Mouse (Mus musculus): ENCODE measurements around the gene Ppox. TPM values are rescaled to one million over a fixed set of nuclear protein-coding genes. Genes with fewer than 3 reads are reported as not detected.
A peak's percentile ranks its signal among the peaks of the same experiment; 100 is the strongest.

Ppox gene
- polyA plus RNA-seq, 1 experiment from 2014 or later: 41.4 TPM

- DNase-seq (ENCODE audit: low spot score) (no peak), ATAC-seq (no peak)
- Histone ChIP-seq H3K36me3 (ENCODE audit: control insufficient read depth, insufficient read depth, low read length) (peaks cover 70% of the 10 kb centered on the region), H3K4me3 (ENCODE audit: low read depth, low read length) (no peak overlapping the region), H3K27me3 (replicated peaks; ENCODE audit: control insufficient read depth, insufficient read depth, low read length) (no peaks in the 10 kb centered on the region), H3K4me2 (ENCODE audit: low read length) (no peak overlapping the region), H3K9ac (ENCODE audit: low read length) (no peak overlapping the region), H3K4me1 (ENCODE audit: control insufficient read depth, insufficient read depth, low read length) (peaks cover 13% of the 10 kb centered on the region), H3K9me3 (replicated peaks; ENCODE audit: control insufficient read depth, low read length) (no peaks in the 10 kb centered on the region), H3K27ac (ENCODE audit: low read depth, low read length) (no peak overlapping the region)
- 76% methylated on average over 11 of the region's 11 CpGs for WGBS
Observed at GRCm38 (mm10) chr1:171275144-171275734, 5.7 kb downstream of the Ppox start.

GRCm38 (mm10) chr1:171274171-171274570 lies 6.8 kb downstream of the Ppox start:
- Histone ChIP-seq H3K27me3 (replicated peaks; ENCODE audit: control insufficient read depth, insufficient read depth, low read length) (no peaks in the 10 kb centered on the region), H3K9me3 (replicated peaks; ENCODE audit: control insufficient read depth, low read length) (no peaks in the 10 kb centered on the region), H3K27ac (ENCODE audit: low read depth, low read length) (no peak overlapping the region), H3K36me3 (ENCODE audit: control insufficient read depth, insufficient read depth, low read length) (peaks cover 70% of the 10 kb centered on the region), H3K9ac (ENCODE audit: low read length) (no peak overlapping the region), H3K4me3 (ENCODE audit: low read depth, low read length) (no peak overlapping the region), H3K4me1 (ENCODE audit: control insufficient read depth, insufficient read depth, low read length) (peaks cover 12% of the 10 kb centered on the region; the same call in 1 of the 2 replicates), H3K4me2 (ENCODE audit: low read length) (no peak overlapping the region)
- DNase-seq (ENCODE audit: low spot score) (no peak), ATAC-seq (no peak)
- WGBS: 93% methylated on average over 12 of the region's 12 CpGs

GRCm38 (mm10) chr1:171272086-171272485 lies 8.9 kb downstream of the Ppox start:
- Histone ChIP-seq H3K4me2 (ENCODE audit: low read length) (no peak overlapping the region), H3K27ac (ENCODE audit: low read depth, low read length) (no peak overlapping the region), H3K4me1 (ENCODE audit: control insufficient read depth, insufficient read depth, low read length) (peaks cover 12% of the 10 kb centered on the region; the same call in 1 of the 2 replicates), H3K9ac (ENCODE audit: low read length) (no peak overlapping the region), H3K9me3 (replicated peaks; ENCODE audit: control insufficient read depth, low read length) (no peaks in the 10 kb centered on the region), H3K27me3 (replicated peaks; ENCODE audit: control insufficient read depth, insufficient read depth, low read length) (no peaks in the 10 kb centered on the region), H3K36me3 (ENCODE audit: control insufficient read depth, insufficient read depth, low read length) (peaks cover 53% of the 10 kb centered on the region), H3K4me3 (ENCODE audit: low read depth, low read length) (no peak overlapping the region)
- ATAC-seq (no peak), DNase-seq (ENCODE audit: low spot score) (no peak)
- WGBS: 92% methylated on average over 3 of the region's 3 CpGs

- Histone ChIP-seq H3K4me2 (ENCODE audit: low read length) (peak overlapping the region; percentile 95; the same call in 1 of the 2 replicates), H3K27ac (ENCODE audit: low read depth, low read length) (no peak overlapping the region), H3K36me3 (ENCODE audit: control insufficient read depth, insufficient read depth, low read length) (peaks cover 49% of the 10 kb centered on the region), H3K9ac (ENCODE audit: low read length) (no peak overlapping the region), H3K4me1 (ENCODE audit: control insufficient read depth, insufficient read depth, low read length) (peaks cover 12% of the 10 kb centered on the region; the same call in 1 of the 2 replicates), H3K27me3 (replicated peaks; ENCODE audit: control insufficient read depth, insufficient read depth, low read length) (no peaks in the 10 kb centered on the region), H3K9me3 (replicated peaks; ENCODE audit: control insufficient read depth, low read length) (no peaks in the 10 kb centered on the region), H3K4me3 (ENCODE audit: low read depth, low read length) (no peak overlapping the region)
- WGBS: 78% methylated on average over 10 of the region's 10 CpGs
- ATAC-seq: no peak
- no peak for DNase-seq (ENCODE audit: low spot score)
Observed at GRCm38 (mm10) chr1:171271622-171272021, 9.4 kb downstream of the Ppox start.

- ATAC-seq: no peak
- Histone ChIP-seq H3K4me3 (ENCODE audit: low read depth, low read length) (peak overlapping the region; percentile 82), H3K9ac (ENCODE audit: low read length) (peak overlapping the region; percentile 86), H3K27me3 (replicated peaks; ENCODE audit: control insufficient read depth, insufficient read depth, low read length) (no peaks in the 10 kb centered on the region), H3K36me3 (ENCODE audit: control insufficient read depth, insufficient read depth, low read length) (peaks cover 44% of the 10 kb centered on the region), H3K27ac (ENCODE audit: low read depth, low read length) (no peak overlapping the region), H3K4me2 (ENCODE audit: low read length) (peak overlapping the region; percentile 95), H3K4me1 (ENCODE audit: control insufficient read depth, insufficient read depth, low read length) (peaks cover 12% of the 10 kb centered on the region; the same call in 1 of the 2 replicates), H3K9me3 (replicated peaks; ENCODE audit: control insufficient read depth, low read length) (no peaks in the 10 kb centered on the region)
- DNase-seq (ENCODE audit: low spot score): no peak
- WGBS: 57% methylated on average over 9 of the region's 9 CpGs
Observed at GRCm38 (mm10) chr1:171271196-171271595, 9.8 kb downstream of the Ppox start.

GRCm38 (mm10) chr1:171270573-171270900 lies 10.4 kb downstream of the Ppox start:
- no peak for DNase-seq (ENCODE audit: low spot score)
- under 1% methylated on average over 19 of the region's 19 CpGs for WGBS

GRCm38 (mm10) chr1:171269848-171270572 lies 11.0 kb downstream of the Ppox start, which contains the start of gene B4galt3:
Gene B4galt3 (plus strand): TSS chr1:171270328.
- H3K9ac ChIP-seq (ENCODE audit: low read length): peak within 1 kb of the TSS; percentile 86
- 4% methylated on average over 36 of the region's 36 CpGs for WGBS
- peak; percentile 93 for DNase-seq (ENCODE audit: low spot score)
- peaks cover 33% of the 10 kb centered on the region for H3K36me3 ChIP-seq (ENCODE audit: control insufficient read depth, insufficient read depth, low read length)
- H3K9me3 ChIP-seq (replicated peaks; ENCODE audit: control insufficient read depth, low read length): no peaks in the 10 kb centered on the region
- peak within 1 kb of the TSS; percentile 82 for H3K4me3 ChIP-seq (ENCODE audit: low read depth, low read length)
- no peaks in the 10 kb centered on the region for H3K27me3 ChIP-seq (replicated peaks; ENCODE audit: control insufficient read depth, insufficient read depth, low read length)
- H3K4me1 ChIP-seq (ENCODE audit: control insufficient read depth, insufficient read depth, low read length): peaks cover 12% of the 10 kb centered on the region; the same call in 1 of the 2 replicates
- ATAC-seq: peak; percentile 98
- peak within 1 kb of the TSS; percentile 95 for H3K4me2 ChIP-seq (ENCODE audit: low read length)
- peak within 1 kb of the TSS; percentile 58; the same call in 1 of the 2 replicates for H3K27ac ChIP-seq (ENCODE audit: low read depth, low read length)

More at GRCm38 (mm10) chr1:171270573-171270900, 10.4 kb downstream of the Ppox start:
- peaks cover 12% of the 10 kb centered on the region; the same call in 1 of the 2 replicates for H3K4me1 ChIP-seq (ENCODE audit: control insufficient read depth, insufficient read depth, low read length)
- H3K27me3 ChIP-seq (replicated peaks; ENCODE audit: control insufficient read depth, insufficient read depth, low read length): no peaks in the 10 kb centered on the region
- ATAC-seq: peak; percentile 73
- peak overlapping the region; percentile 82 for H3K4me3 ChIP-seq (ENCODE audit: low read depth, low read length)
- H3K9me3 ChIP-seq (replicated peaks; ENCODE audit: control insufficient read depth, low read length): no peaks in the 10 kb centered on the region
- peak overlapping the region; percentile 95 for H3K4me2 ChIP-seq (ENCODE audit: low read length)
- peak overlapping the region; percentile 58; the same call in 1 of the 2 replicates for H3K27ac ChIP-seq (ENCODE audit: low read depth, low read length)
- H3K36me3 ChIP-seq (ENCODE audit: control insufficient read depth, insufficient read depth, low read length): peaks cover 38% of the 10 kb centered on the region
- H3K9ac ChIP-seq (ENCODE audit: low read length): peak overlapping the region; percentile 86

GRCm38 (mm10) chr1:171268341-171268740 lies 12.6 kb downstream of the Ppox start:
- Histone ChIP-seq H3K9ac (ENCODE audit: low read length) (no peak overlapping the region), H3K27ac (ENCODE audit: low read depth, low read length) (no peak overlapping the region), H3K36me3 (ENCODE audit: control insufficient read depth, insufficient read depth, low read length) (peaks cover 16% of the 10 kb centered on the region), H3K4me3 (ENCODE audit: low read depth, low read length) (no peak overlapping the region), H3K9me3 (replicated peaks; ENCODE audit: control insufficient read depth, low read length) (no peaks in the 10 kb centered on the region), H3K4me2 (ENCODE audit: low read length) (no peak overlapping the region), H3K27me3 (replicated peaks; ENCODE audit: control insufficient read depth, insufficient read depth, low read length) (no peaks in the 10 kb centered on the region), H3K4me1 (ENCODE audit: control insufficient read depth, insufficient read depth, low read length) (peaks cover 15% of the 10 kb centered on the region; the same call in 1 of the 2 replicates)
- no peak for DNase-seq (ENCODE audit: low spot score)
- ATAC-seq: no peak
- 63% methylated on average over 1 of the region's 1 CpGs for WGBS
